Mouse (Mus musculus): ENCODE measurements around the gene Pbld1.

DNA sequence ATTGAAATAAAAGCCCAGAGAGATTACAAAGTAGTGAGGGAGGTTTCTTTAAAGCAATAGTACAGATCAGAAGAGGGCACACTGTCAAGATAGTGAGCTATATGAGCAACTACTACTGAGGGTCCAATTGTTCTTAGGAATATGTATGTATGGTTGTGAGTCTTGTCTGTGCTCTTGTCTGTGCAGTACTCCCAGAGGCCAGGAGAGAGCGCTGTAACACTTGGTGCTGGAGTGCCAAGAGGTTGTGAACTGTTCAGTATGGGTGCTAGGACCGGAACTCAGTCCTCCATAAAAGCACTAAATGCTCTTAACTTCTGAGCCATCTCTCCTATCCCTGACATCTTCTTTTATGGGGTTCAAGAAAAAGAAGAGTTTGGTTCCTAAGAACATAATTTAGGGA is 5.4 kb upstream of the Pbld1 start:
- TF ChIP-seq CTCF (IDR thresholded peaks at IDR 0.05; ENCODE audit: borderline replicate concordance, control insufficient read depth, extremely low read depth, insufficient read depth, low read length, poor library complexity) (no peak), POLR2A (IDR thresholded peaks at IDR 0.05; ENCODE audit: control insufficient read depth, extremely low read depth, insufficient read depth, low read length, poor library complexity) (no peak)

Data from thymus, adult 2 months (tissue).